Mouse (Mus musculus): ENCODE measurements around the gene Serpinf2. TPM values are rescaled to one million over a fixed set of nuclear protein-coding genes. Genes with fewer than 3 reads are reported as not detected.

The Serpinf2 gene
- polyA plus RNA-seq, 1 experiment: 1.4 TPM

DNA sequence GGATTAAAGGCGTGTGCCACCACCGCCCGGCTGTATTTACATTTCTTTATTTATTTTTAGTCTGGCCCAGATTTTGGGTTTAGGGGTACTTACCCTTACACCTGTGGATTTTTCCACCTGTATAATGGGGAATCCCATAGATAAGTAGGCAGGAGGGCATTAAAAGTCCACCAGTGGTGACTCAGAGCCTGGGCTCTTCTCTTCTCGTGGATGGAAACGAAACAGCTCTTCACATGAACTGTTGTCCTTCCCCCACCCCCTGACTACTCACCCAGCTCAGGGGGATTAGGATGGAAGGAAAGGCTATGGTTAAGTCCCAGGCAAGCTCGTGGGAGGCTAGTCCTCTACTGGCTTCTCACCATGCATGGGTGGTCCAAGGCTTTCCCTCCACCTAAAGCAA, 25.0 kb upstream of the Serpinf2 start:
- no peak overlapping the region for H3K27ac ChIP-seq (ENCODE audit: control insufficient read depth, insufficient read depth, low read length)
- H3K4me1 ChIP-seq (replicated peaks; ENCODE audit: control insufficient read depth, insufficient read depth, low read length): peaks cover 31% of the 10 kb centered on the region
- no peaks in the 10 kb centered on the region for H3K27me3 ChIP-seq (ENCODE audit: control insufficient read depth, insufficient read depth, low read length)
- no peak for TF ChIP-seq CTCF (IDR thresholded peaks at IDR 0.05; ENCODE audit: borderline replicate concordance, control insufficient read depth, extremely low read depth, insufficient read depth, low read length, poor library complexity)
- H3K36me3 ChIP-seq (ENCODE audit: control insufficient read depth, insufficient read depth, low read length): no peaks in the 10 kb centered on the region
- 93% methylated on average over 6 of the region's 6 CpGs for WGBS
- no peak for DNase-seq
- H3K4me3 ChIP-seq (ENCODE audit: control insufficient read depth, insufficient read depth, low read length): no peak overlapping the region

- Histone ChIP-seq H3K4me3 (ENCODE audit: control insufficient read depth, insufficient read depth, low read length) (no peak overlapping the region), H3K27me3 (ENCODE audit: control insufficient read depth, insufficient read depth, low read length) (no peaks in the 10 kb centered on the region), H3K27ac (ENCODE audit: control insufficient read depth, insufficient read depth, low read length) (no peak overlapping the region), H3K36me3 (ENCODE audit: control insufficient read depth, insufficient read depth, low read length) (no peaks in the 10 kb centered on the region), H3K4me1 (replicated peaks; ENCODE audit: control insufficient read depth, insufficient read depth, low read length) (peaks cover 39% of the 10 kb centered on the region)
- WGBS: 88% methylated on average over 4 of the region's 4 CpGs
- DNase-seq: no peak
- TF ChIP-seq CTCF (IDR thresholded peaks at IDR 0.05; ENCODE audit: borderline replicate concordance, control insufficient read depth, extremely low read depth, insufficient read depth, low read length, poor library complexity) (no peak), POLR2A (IDR thresholded peaks at IDR 0.05; ENCODE audit: control insufficient read depth, extremely low read depth, insufficient read depth, low read length, poor library complexity) (no peak)
Measured at GRCm38 (mm10) chr11:75463624-75464023, 24.2 kb upstream of the Serpinf2 start.

DNA sequence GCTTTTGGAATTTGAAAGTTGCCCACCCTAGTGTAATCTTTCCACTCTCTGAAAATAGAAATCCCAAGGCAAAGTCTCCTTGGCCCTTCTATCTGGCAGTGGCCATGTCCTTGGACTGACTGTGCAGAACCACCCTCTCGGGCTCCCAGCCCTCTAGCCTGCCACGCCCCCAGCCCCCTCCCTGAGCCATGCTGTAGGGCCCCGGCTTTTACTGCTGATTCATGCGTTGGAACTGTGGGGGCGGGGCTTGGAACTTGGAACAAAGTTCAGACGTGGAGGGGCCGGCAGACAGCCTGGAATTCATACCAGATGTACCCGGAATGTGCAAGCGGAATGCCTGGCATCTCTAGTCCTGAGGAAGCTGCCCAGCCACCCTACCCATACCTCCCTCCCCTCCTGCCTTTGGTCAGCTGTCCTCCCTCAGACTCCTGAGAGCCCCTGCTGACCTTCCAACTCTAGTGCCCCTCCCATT, 23.5 kb upstream of the Serpinf2 start:
- Histone ChIP-seq H3K27me3 (ENCODE audit: control insufficient read depth, insufficient read depth, low read length) (no peaks in the 10 kb centered on the region), H3K4me3 (ENCODE audit: control insufficient read depth, insufficient read depth, low read length) (no peak overlapping the region), H3K36me3 (ENCODE audit: control insufficient read depth, insufficient read depth, low read length) (no peaks in the 10 kb centered on the region), H3K4me1 (replicated peaks; ENCODE audit: control insufficient read depth, insufficient read depth, low read length) (peaks cover 35% of the 10 kb centered on the region), H3K27ac (ENCODE audit: control insufficient read depth, insufficient read depth, low read length) (no peak overlapping the region)
- no peak for TF ChIP-seq POLR2A (IDR thresholded peaks at IDR 0.05; ENCODE audit: control insufficient read depth, extremely low read depth, insufficient read depth, low read length, poor library complexity)
- TF ChIP-seq CTCF (IDR thresholded peaks at IDR 0.05; ENCODE audit: borderline replicate concordance, control insufficient read depth, extremely low read depth, insufficient read depth, low read length, poor library complexity): no peak
- WGBS: 33% methylated on average over 9 of the region's 9 CpGs
- DNase-seq: peak; percentile 31

DNA sequence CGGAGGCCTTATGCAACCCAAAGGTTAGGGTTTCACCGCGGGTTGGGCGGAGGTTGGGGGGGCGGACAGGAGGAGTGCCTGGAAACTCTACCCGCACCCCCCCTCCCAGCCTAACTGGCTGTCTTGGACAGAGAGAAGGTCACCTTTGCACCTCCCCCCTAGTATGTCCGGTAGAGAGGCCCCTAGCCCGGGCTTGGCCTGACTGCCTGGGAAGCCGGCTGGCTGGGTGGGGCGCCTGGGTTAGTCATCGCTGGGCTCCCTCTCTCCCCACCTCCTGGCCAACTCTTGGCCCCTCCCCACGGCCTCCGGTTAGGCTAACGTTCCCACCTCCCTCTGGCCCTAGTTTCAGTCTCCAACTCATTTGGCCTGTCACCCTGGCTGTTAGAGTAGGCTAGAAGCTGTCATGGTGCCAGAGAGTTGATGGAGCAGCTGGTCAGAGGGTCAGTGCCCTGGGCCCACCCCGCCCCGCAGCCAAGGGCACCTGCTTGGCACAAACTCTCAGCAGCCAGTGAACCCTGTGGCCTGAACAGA, 22.9 kb upstream of the Serpinf2 start:
- TF ChIP-seq CTCF (IDR thresholded peaks at IDR 0.05; ENCODE audit: borderline replicate concordance, control insufficient read depth, extremely low read depth, insufficient read depth, low read length, poor library complexity): no peak
- no peak for TF ChIP-seq POLR2A (IDR thresholded peaks at IDR 0.05; ENCODE audit: control insufficient read depth, extremely low read depth, insufficient read depth, low read length, poor library complexity)
- peak; percentile 45 for DNase-seq
- no peaks in the 10 kb centered on the region for H3K36me3 ChIP-seq (ENCODE audit: control insufficient read depth, insufficient read depth, low read length)
- H3K4me3 ChIP-seq (ENCODE audit: control insufficient read depth, insufficient read depth, low read length): peak overlapping the region; percentile 58
- H3K27ac ChIP-seq (ENCODE audit: control insufficient read depth, insufficient read depth, low read length): no peak overlapping the region
- H3K27me3 ChIP-seq (ENCODE audit: control insufficient read depth, insufficient read depth, low read length): no peaks in the 10 kb centered on the region
- H3K4me1 ChIP-seq (replicated peaks; ENCODE audit: control insufficient read depth, insufficient read depth, low read length): peaks cover 34% of the 10 kb centered on the region
- WGBS: 16% methylated on average over 16 of the region's 16 CpGs

GRCm38 (mm10) chr11:75461743-75462252, 22.4 kb upstream of the Serpinf2 start:
- 2% methylated on average over 30 of the region's 30 CpGs for WGBS
- no peaks in the 10 kb centered on the region for H3K27me3 ChIP-seq (ENCODE audit: control insufficient read depth, insufficient read depth, low read length)
- H3K4me3 ChIP-seq (ENCODE audit: control insufficient read depth, insufficient read depth, low read length): peak overlapping the region; percentile 58
- peaks cover 39% of the 10 kb centered on the region for H3K4me1 ChIP-seq (replicated peaks; ENCODE audit: control insufficient read depth, insufficient read depth, low read length)
- no peaks in the 10 kb centered on the region for H3K36me3 ChIP-seq (ENCODE audit: control insufficient read depth, insufficient read depth, low read length)
- H3K27ac ChIP-seq (ENCODE audit: control insufficient read depth, insufficient read depth, low read length): no peak overlapping the region
- DNase-seq: no peak
- no peak for TF ChIP-seq POLR2A (IDR thresholded peaks at IDR 0.05; ENCODE audit: control insufficient read depth, extremely low read depth, insufficient read depth, low read length, poor library complexity)
- TF ChIP-seq CTCF (IDR thresholded peaks at IDR 0.05; ENCODE audit: borderline replicate concordance, control insufficient read depth, extremely low read depth, insufficient read depth, low read length, poor library complexity): no peak

DNA sequence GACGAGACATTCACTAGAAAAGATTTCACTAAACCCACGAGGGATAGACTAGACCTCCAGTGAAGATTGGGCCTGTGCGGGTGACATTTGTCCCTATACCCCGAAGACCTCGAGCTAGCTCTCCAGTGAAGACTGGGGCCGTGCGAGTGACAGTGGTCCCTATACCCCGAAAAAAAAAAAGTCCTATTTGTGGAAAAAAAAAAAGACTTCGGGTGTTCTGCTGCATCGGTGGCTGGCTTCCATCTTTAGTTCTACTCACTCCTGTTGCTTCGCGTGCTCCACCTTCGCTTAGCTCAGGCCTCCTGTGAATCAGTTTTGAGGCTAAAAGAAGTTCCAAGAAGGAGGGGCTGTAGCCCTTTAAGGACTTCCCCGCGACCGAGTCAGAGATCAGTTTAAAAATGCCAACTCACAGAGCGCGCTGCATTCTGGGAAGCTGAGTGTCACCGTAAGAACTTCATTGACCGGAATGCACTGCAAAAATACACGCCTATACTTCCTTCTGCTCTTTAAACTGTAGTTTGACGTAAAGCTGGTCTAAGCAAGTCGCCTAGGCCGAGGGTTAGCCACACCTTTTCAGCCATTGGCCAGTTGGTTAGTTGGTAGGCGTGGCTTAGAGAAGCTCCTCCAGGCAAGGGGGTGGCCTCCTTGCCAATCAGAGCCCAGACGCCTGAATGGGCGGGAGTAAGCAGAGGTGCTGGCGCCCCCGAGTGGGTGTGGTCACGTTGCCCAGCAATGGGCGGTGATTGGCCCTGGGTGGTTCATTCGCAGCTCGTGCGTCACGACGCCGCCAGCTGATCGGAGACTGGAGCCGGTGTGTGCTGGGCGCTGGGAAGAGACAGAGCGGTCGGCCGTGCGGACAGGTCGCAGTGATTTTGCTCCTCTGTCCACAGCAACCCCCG, 21.7 kb upstream of the Serpinf2 start, which contains the start of gene Tlcd2:
TSS of gene Tlcd2 (plus strand) at position 872 of the 899 bp plus-strand sequence.
- under 1% methylated on average over 46 of the region's 46 CpGs for WGBS
- peak within 1 kb of the TSS; percentile 86 for H3K27ac ChIP-seq (ENCODE audit: control insufficient read depth, insufficient read depth, low read length)
- H3K27me3 ChIP-seq (ENCODE audit: control insufficient read depth, insufficient read depth, low read length): no peaks in the 10 kb centered on the region
- TF ChIP-seq CTCF (IDR thresholded peaks at IDR 0.05; ENCODE audit: borderline replicate concordance, control insufficient read depth, extremely low read depth, insufficient read depth, low read length, poor library complexity) (peak; percentile 67; the same call in 1 of the 2 replicates), POLR2A (IDR thresholded peaks at IDR 0.05; ENCODE audit: control insufficient read depth, extremely low read depth, insufficient read depth, low read length, poor library complexity) (peak; percentile 51; the same call in 1 of the 2 replicates)
- peaks cover 43% of the 10 kb centered on the region for H3K4me1 ChIP-seq (replicated peaks; ENCODE audit: control insufficient read depth, insufficient read depth, low read length)
- DNase-seq: peak; percentile 99
- H3K4me3 ChIP-seq (ENCODE audit: control insufficient read depth, insufficient read depth, low read length): peak within 1 kb of the TSS; percentile 58
- H3K36me3 ChIP-seq (ENCODE audit: control insufficient read depth, insufficient read depth, low read length): no peaks in the 10 kb centered on the region
